Mouse (Mus musculus) Patski (cell line): ENCODE data around the gene Ascl5. TPM values are rescaled to one million over a fixed set of nuclear protein-coding genes. Genes with fewer than 3 reads are reported as not detected.

Source experiments
- ATAC-seq: fragments of 100-300 bp; one replicate; pipeline ENCODE4 v1.8.0; 2021
- CTCF ChIA-PET: fragments of 350-600 bp; sonication (Branson Sonifier 250); formaldehyde crosslinking; loops from one replicate; lab custom pipeline; 2022; ENCODE audit warnings: inconsistent platforms; lab: Charles Lee
- POLR2A ChIA-PET: fragments of 350-600 bp; sonication (Branson Sonifier 250); formaldehyde crosslinking; loops from one replicate; lab custom pipeline; 2022; ENCODE audit warnings: antibody characterized with exemption, inconsistent platforms; lab: Charles Lee
- DNase-seq: peaks from one replicate; pipeline ENCODE4 v3.0.0-alpha.2; 2011; ENCODE audit warnings: low read depth, low spot score
- H3K27me3 ChIP-seq: fragments of 371-371 bp; one replicate; pipeline ENCODE4 v1.5.1; 2021
- CTCF ChIP-seq: fragments of 100-300 bp; IDR thresholded peaks from one replicate; pipeline ENCODE4 v1.5.1; 2021
- in situ Hi-C: fragments of 300-500 bp; cut with MboI; formaldehyde crosslinking; loops from 3 replicates; pipeline ENCODE4 v1.11.1; 2018; ENCODE audit warnings: low pct_unique_long_range_greater_than_20kb, mixed read lengths
- polyA plus RNA-seq: library from polyadenylated mRNA; unstranded; gene quantifications from one replicate; pipeline ENCODE4 v1.2.3, GENCODE M21; 2021

The Ascl5 gene
- polyA plus RNA-seq, 1 experiment from 2014 or later = not detected

- DNase-seq (no peak), ATAC-seq (no peak)
- no peak for TF ChIP-seq CTCF
- in situ Hi-C loops = no loop called here
- POLR2A ChIA-PET = no interaction called here
- peaks cover 6% of the 10 kb centered on the region for H3K27me3 ChIP-seq
- CTCF ChIA-PET = interaction anchor here (1.5 kb wide), 1 partner anchor 92 kb away, joined by 3 read pairs; no protein-coding TSS in a partner anchor
These were observed 27.1 kb downstream of the Ascl5 start for GRCm38 (mm10) chr1:136077656-136078055.

DNA sequence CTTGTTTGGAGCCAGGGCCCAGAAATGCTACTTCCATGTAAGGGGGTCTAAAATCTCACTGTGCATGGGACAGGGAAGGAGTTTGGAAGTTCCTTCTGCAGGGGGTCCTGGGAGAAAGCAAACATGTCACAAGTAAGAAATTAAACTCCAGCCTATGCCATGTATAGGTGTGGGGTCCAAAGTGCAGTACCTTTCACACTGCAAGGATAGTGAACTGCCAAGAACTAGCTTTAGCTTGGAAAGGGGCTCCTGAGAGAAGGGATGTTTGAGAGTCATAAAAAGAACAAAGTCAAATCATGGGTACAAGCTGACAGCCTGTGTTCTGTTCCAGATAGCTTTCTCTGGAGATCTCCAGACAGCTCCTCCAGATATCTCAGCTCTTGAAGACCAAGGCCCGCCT, 30.6 kb downstream of the Ascl5 start:
- H3K27me3 ChIP-seq = peaks cover 23% of the 10 kb centered on the region
- ATAC-seq = no peak
- in situ Hi-C loops = no loop called here
- DNase-seq = no peak
- POLR2A ChIA-PET = no interaction called here
- CTCF ChIA-PET = no interaction called here
- no peak for TF ChIP-seq CTCF

GRCm38 (mm10) chr1:136085988-136086685, 35.5 kb downstream of the Ascl5 start:
- DNase-seq (no peak), ATAC-seq (no peak)
- CTCF ChIA-PET = no interaction called here
- in situ Hi-C loops = no loop called here
- POLR2A ChIA-PET = no interaction called here
- TF ChIP-seq CTCF = no peak
- peaks cover 17% of the 10 kb centered on the region for H3K27me3 ChIP-seq

DNA sequence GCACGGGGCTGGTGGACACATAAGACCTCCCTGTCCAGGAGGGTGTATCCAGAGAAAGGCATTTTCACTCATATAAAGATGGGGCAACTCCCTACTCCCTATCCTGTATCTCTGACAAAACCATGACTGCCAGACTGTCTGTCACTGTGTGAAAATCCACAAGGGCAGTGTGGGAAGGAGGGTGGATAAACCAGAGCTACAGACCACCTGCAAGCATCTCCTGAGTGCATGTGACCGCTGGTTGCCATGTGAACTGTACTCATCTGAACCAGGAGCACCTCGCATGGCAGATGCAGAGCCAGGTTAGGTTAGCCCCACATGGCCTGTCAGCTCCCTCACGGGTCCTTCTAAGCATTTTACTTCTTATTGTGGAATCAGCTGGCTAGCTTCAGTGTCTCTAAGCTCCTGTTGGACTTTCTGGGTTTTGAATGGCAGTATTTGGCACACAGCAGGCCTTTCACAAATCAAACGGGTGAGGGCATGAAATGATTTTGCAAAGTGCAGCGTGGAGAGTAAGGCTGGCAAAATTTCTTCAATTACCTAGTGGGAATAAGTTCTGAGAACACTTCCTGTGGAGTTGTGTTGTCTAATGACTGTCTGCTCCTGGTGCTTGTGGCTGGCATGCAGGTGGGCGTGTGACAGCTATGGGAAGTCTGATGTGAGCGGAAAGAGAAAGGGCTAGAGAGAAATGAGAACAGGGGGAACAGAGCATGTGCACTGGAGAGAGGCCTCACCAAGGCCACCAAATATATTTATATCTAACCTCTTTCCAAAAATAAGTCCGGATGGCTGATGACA, 39.0 kb downstream of the Ascl5 start:
- peaks cover 12% of the 10 kb centered on the region for H3K27me3 ChIP-seq
- ATAC-seq = no peak
- no peak for DNase-seq
- in situ Hi-C loops = no loop called here
- TF ChIP-seq CTCF = no peak
- ChIA-PET CTCF (no interaction called here), POLR2A (no interaction called here)

DNA sequence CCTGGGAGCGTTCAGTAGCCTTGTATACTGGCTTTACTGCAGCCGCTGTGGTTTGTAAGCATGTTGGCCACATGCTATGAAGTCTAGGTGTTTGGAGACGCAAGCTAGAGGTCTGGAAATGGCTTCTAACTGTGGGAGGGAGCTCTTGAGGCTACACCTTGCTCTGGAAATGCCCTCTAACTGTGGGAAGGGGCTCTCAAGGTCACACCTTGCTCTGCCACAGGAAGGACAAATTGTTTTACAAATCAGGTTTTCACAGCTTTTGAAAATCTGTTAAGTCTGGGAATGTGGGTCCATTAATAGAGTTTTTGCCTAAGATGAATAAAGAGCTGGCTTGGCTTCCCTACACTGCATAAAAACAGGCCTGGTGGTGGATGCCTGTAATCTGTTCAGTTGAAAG, 43.1 kb downstream of the Ascl5 start:
- no peak for TF ChIP-seq CTCF
- ATAC-seq (no peak), DNase-seq (no peak)
- ChIA-PET CTCF (no interaction called here), POLR2A (no interaction called here)
- H3K27me3 ChIP-seq = peaks cover 6% of the 10 kb centered on the region
- in situ Hi-C loops = no loop called here

DNA sequence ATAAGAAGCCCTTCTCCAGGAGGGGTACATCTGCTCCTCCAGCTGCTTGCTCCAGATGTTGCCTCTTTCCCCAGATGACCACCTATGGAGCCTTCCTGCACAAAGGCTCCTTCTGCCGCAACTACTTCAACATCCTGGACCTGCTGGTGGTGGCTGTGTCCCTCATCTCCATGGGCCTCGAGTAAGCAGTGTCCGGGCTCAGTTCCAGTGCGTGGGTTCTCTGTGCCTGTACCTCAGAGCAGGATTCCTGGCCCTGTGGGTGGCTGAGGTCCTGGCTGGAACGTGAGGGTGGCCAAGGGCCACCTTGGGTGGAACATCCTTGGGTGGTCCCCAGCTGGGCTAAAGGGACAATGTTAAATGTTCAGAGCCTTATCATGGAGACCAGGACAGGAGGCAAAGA, 44.2 kb downstream of the Ascl5 start:
- POLR2A ChIA-PET = no interaction called here
- no peak for DNase-seq
- H3K27me3 ChIP-seq = peaks cover 6% of the 10 kb centered on the region
- in situ Hi-C loops = no loop called here
- ATAC-seq = no peak
- no peak for TF ChIP-seq CTCF
- CTCF ChIA-PET = interaction anchor here (1.0 kb wide), 1 partner anchor 12 kb away, joined by 3 read pairs; no protein-coding TSS in a partner anchor

Other genes starting within 250 kb of the Ascl5 start
- gene Lad1, start 232.2 kb upstream of the Ascl5 start, polyA plus RNA-seq = 138 TPM
- 1.1 TPM for gene Tnnt2, start 214.4 kb upstream of the Ascl5 start, polyA plus RNA-seq
- 0.03 TPM for gene Pkp1, start 131.6 kb upstream of the Ascl5 start, polyA plus RNA-seq
- gene Igfn1, start 44.5 kb upstream of the Ascl5 start, polyA plus RNA-seq = not detected
- gene Tmem9, start 42.7 kb upstream of the Ascl5 start, polyA plus RNA-seq = 122 TPM
- not detected for gene Cacna1s, start 1.9 kb downstream of the Ascl5 start, polyA plus RNA-seq
- 2.4 TPM for gene Kif21b, start 80.6 kb downstream of the Ascl5 start, polyA plus RNA-seq
- 0.91 TPM for gene Mroh3, start 162.0 kb downstream of the Ascl5 start, polyA plus RNA-seq
- 21.6 TPM for gene Inava, start 183.5 kb downstream of the Ascl5 start, polyA plus RNA-seq
- gene Gpr25, start 210.1 kb downstream of the Ascl5 start, polyA plus RNA-seq = not detected